Mouse (Mus musculus) spleen, embryonic (tissue): Measurements from ENCODE around the gene Med17.
"Not testable (repeated sequence)": the region's sequence is repeated elsewhere in the genome, so short reads cannot be mapped to it uniquely, and the experiment has no call there.

Experiments used
- CTCF ChIA-PET: fragments of 350-600 bp; sonication (Branson Sonifier 250); formaldehyde crosslinking; loops from one replicate; lab custom pipeline; 2022; lab: Charles Lee

The Med17 gene

DNA sequence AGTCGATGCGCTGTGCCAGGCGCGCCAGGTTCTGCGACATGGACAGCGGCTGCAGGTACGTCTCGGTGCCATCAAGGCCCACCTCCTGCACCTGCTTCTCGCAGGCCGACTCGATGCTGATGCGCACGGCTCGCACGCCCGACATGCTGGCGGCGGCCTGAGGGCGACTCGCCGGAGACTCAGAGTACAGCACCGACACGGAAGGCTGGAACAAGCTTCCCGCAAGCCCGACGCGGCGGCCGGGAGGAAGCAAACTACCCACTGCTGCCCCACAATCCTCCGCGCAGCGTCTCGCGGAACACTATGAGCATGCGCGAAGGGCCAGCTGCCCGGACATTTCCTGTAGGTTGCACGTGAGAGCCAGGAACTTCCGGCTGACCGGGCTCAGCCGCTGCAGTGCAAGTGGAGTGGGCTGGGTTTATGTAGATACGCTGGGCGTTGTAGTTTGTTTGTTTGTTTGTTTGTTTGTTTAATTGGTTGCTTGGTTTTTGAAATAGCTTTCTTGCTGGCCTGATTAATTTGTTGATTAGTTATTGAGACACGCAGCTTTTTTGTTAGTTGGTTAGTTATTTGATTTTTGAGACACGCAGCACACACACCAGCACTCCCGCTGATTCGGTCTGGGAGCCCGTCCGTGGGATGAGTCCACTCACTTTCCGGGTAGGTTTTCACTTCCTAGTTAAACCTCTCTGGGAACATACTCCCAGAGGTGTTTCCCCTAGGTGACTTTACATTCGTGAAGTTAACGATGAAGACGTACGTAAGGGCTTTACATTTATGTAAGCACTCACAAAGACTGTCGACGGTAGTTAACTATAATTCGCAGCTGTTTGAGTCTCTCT, at the start of gene Med17:
Gene Med17, minus strand, starts transcription at position 283 of the 842 bp plus-strand sequence.
- CTCF ChIA-PET = interaction anchor here (0.7 kb wide), 1 partner anchor 27 kb away, joined by 4 read pairs; the partner anchor contains the start of gene 4931406C07Rik

DNA sequence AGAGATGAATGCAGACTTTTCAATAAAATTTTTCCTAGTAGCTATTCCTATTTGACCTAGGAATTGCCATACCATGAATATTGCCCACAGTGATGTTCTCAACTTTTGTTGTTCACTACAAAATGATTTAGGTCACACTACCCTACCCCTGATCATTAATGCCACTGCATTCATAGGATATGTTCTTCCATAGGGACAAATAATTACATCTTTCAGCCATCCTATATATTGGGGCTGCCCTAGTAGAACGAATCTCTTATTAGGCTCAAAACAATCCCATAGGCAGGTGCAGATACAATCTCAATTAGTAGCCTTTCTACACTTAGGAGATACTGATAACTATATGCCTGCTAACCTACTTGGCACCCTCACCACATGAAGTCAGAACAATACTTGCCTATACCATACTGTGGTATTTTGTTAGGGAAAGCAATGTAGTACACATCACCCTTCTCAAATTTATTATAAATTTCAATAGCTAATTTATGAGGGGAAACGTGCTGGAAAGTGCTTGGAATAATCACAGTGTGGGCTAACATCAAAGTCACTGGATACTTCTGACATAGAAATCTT, 38.5 kb upstream of the Med17 start:
- CTCF ChIA-PET = no interaction called here

DNA sequence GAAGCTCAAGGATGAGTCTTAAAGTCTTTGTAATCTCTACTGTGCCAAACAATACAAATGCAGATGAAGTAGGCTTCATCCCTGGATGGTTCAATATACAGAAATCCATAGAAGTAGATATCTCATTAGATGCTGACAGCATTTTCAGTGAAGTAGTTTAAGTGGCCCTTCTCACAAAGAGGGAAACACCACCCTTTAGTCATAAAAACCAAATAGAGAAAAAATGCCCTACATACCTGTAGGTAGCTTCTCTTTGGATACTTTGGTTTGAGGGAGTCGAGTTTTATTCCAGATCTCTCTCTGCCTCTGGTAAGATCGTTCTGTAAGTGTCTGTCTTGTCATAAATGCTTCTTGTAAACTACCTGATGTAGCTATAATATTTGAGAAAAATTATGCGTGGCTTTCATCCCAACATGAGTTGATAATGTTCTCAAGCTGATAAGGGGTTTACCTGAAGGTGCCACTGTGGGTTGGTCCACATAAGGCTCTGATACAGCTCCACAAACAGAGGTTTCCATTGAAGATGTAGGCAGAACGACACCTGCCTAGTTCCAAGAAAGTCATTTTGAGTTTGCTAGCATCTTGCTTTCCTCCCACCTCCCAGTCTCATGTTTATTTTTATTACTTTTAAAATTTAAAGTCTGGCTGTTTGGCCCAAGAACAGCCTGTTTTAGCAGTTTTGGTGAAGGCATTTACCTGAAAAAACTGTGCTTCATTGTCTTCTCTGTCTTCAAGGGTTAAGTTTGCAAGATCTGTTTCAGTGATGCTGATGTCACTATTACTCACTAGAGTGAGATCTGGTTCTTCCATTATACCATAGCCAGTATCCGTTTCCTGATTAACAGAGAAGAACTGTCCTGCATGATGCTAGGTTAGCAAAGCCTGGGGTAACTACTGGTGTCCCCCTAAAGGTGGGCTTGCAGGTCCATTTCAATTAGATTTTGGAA, 37.8 kb upstream of the Med17 start:
- CTCF ChIA-PET = no interaction called here

DNA sequence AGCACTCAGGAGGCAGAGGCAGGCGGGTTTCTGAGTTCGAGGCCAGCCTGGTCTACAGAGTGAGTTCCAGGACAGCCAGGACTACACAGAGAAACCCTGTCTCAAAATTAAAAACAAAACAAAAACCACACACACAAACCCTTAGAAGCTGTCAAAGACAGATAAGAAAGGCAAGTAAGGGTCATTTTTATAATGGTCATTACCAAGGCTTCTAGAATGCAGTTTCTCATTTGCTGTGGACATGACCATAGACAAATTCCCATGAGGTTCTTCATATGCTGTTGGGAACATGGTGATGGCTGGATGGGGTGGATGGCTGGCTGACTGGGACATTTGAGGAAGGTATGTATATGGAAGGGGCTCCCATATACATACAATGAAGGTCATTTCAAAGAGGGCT, 36.6 kb upstream of the Med17 start:
- CTCF ChIA-PET = not testable (repeated sequence)

DNA sequence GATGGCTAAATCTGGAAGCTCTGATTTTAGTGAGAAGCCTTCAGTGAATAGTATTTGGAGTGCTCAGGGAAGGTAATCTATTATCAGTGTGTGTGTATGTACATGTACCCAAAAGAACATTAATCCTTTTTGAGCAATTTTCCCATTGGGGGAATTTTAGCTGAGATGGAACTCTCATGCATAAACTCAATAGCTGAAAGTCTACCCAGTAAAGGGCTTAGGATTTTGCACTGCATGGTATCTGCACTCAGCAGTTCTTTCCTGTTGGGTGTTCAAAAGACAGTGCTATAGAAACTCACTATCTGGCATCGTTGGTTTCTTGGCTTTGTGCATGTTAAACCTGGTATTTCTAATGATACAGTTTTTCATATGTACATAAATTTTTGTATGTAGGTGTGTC, 34.9 kb upstream of the Med17 start:
- CTCF ChIA-PET = no interaction called here

DNA sequence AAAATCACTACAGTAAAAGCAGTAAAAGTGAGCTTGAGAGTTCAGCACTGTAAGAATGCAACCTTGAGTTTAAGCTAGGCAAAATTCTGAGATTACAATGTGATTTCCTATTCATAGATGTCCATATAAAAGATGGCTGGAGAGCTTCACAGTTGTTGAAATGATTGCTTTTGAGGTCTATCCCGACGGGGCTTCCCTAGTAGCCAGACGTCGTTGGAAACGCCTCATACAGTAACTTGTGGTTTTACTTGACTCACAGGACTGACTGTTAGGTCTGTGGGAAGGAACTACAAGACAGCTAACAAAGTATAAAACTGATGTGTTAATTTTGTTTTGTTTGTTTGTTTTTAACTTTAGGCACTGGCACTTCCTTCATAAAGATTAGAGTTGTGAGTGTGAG, 33.9 kb upstream of the Med17 start:
- CTCF ChIA-PET = no interaction called here

DNA sequence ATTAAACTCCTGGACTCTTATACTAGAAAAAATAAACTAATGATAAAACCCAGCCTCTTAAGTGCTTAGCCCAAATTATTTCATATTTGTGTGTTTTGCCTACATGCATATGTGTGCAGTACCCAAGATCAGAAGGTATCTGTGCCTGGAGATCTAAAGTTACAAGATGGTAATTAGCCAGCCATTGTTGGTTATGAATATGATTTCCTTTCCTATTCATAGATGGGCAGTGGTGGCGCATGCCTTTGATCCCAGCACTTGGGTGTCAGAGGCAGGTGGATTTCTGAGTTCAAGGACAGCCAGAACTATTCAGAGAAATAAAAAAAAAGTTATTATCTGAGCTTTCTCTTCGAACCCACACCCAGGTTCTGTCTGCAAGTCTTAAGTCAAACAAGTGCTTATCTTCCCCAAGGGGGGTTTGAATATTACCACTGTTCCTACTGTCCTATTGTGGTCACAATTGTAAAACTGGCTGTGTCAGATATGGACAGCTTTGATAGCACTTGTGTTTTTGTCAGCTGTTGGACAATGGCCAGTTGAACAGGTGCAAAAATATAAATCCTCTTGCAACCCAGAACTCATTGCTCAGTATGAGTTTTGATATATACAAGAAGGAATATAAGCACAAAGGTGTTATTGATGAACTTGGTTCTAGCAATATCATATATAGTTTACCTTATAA, 32.5 kb upstream of the Med17 start:
- CTCF ChIA-PET = no interaction called here

DNA sequence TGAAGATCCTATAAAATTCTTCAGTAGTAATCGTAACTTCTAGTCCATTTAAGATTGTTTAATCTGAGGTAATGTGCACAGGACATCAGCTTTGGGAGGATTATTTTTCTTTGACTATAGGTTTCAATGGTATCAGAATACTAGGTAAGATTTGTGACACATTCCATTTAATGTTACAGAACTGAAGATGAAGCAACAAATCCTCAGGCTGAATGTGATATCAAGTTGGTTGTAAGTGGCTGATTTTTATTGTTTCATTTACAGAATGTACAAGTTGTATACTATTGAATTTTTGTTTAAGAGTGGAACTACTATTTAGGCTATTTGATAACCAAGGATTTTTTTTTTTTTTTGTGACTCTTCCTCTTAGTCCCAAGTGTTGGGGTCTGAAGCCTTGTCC, 30.4 kb upstream of the Med17 start:
- CTCF ChIA-PET = no interaction called here

DNA sequence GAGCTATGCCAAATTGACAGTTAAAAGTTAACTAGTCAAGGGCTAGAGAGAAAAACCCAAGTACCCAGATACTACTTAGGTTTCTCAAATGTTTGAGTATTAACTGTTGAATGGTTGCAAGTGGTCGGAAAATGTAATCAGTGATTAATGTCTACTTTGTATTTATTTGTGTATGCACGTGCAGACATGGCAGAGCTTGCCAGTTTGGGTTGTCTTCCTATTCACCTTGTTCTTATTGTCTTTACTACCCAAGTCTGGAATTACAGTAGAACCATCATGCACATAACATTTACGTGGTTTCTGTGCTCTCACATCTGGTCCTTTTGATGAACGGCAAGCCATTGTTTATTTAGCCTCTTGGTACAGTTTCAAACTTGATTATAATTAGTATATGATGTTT, 29.7 kb upstream of the Med17 start:
- CTCF ChIA-PET = no interaction called here

DNA sequence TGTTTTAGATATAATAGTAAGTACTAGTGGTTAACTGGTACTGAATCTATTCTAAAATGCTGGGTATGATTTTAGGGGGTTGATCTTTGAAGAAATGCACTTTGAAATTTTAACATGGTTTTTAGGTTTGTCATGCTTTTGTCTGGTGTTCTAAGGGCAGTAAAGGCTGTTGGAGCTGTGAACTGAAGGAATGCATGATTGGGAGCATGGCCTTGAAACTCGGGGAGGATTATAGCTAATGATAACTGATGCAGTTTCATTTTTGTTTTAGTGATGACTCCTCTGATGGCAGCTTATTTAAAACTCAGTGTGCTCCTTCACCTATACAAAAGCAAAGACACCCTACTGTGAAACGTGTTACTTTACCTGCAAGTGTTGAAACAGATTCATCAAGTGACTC, 28.5 kb upstream of the Med17 start:
- CTCF ChIA-PET = no interaction called here

DNA sequence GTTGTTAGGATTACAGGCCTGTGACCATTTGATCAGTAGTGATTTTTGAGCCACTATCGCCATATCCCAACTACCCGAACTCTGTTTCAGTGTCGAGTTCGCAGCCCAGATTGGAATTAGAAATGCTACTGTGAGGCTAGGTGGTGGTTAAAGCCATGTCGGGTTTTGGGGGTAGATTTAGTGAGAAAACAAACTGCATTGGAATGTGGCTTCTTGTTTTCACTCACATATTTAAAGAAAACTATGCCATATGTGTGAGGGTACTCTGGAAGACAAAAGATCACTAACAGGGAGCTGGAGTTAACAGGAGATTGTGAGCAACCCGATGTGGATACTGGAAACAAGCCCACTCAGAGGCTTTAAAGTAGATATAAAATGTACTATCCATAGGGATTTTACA, 27.5 kb upstream of the Med17 start:
- CTCF ChIA-PET = interaction anchor here (0.8 to 1.1 kb wide), 2 partner anchors 28 to 247 kb away, joined by 3 to 4 read pairs; partner anchors contain the start of gene Med17

DNA sequence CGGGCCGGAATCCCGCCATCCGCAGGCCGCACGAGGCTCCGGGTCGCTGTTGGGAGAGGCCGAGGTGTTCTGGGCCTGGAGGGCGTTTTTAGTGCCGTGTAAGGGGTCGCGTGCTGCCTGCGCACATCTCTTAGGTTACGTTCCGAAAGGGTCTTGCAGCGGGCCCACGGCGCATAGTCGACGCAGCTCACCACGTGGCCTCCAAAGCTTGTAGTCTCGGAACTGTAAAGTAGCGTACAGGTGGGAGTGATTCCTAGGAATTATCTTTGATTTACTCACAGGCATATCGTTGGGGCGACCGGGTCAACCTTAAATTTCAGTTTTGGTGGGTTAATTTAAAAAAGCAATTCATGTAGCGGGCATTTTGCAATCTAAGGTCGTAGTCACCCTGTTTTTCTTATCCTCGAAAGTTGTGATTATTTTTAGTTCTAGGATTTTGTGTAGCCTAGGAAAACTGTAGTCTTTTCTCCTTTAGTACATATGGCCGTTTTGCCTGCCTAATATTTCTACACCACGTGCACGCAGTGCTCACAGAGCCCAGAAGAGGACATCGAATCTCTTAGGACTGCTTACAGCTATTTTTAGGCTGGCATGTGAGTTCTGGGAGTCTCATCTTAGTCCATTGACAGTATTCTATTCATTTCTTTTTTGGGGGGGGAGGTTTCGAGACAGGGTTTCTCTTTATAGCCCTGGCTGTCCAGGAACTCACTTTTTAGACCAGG, 26.8 kb upstream of the Med17 start, which contains the start of gene 4931406C07Rik:
Gene 4931406C07Rik, minus strand, starts transcription at position 51 of the 722 bp plus-strand sequence.
- CTCF ChIA-PET = interaction anchor here (0.8 to 1.1 kb wide), 2 partner anchors 27 to 246 kb away, joined by 3 to 4 read pairs; partner anchors contain the start of gene Med17

DNA sequence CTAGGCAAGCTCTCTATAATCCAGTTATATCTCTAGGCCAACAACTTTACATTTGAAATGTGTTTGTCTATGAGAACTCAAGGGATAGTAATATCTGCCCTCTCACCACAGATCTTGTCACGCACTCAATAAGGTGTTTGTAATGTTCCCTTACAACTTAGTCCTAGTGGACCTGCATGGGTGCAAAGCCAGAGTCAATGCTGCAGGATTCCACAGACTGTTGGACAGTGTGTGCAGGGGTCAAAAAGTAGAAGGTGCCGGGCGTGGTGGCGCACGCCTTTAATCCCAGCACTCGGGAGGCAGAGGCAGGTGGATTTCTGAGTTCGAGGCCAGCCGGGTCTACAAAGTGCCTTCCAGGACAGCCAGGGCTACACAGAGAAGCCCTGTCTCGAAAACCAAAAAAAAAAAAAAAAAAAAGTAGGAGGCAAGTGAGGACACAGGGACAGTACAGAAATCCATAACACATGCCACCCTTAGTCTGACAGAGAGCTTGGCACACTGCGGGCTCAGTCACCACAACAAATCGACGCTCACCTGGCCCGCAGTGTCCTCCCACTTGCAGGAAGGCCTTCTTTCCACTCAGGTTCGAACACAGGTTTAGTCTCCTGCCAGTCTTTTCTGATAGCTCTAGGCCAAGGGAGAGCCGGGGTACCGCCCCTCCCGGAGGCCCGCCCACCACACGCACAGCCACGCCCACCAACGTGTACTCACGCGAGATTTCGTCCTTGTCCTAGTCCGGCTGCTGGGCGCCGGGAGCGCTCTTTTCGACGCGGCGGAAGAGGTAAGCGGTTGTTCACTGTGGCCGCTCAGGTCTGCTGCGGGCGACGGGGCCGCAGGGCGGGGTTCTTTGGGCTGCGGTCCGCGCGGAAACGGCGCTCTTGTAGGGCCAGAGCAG, 26.0 kb upstream of the Med17 start, which contains the start of gene Taf1d:
Gene Taf1d, plus strand, starts transcription at position 712 of the 895 bp plus-strand sequence.
- CTCF ChIA-PET = interaction anchor here (1.1 kb wide), 1 partner anchor 26 kb away, joined by 4 read pairs; the partner anchor contains the start of gene Med17

DNA sequence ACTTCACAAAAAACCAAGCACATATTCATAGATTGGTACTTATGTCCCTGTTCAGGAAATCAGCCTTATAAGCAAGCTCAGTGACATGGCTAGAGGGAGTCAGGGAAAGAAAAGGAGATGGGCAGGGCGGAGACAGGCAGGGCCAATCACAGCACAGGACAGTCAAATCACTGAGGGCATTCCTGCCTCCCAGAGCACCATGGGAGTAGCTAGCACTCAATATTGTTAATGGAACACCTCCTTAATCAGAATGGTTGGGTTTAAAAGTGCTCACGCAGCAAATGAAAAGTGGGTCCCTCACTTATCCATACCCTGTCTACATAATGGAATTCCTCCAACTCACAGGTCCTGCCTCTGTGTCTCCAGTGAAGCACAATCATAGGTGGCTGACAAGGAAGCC, 23.1 kb upstream of the Med17 start:
- CTCF ChIA-PET = no interaction called here

DNA sequence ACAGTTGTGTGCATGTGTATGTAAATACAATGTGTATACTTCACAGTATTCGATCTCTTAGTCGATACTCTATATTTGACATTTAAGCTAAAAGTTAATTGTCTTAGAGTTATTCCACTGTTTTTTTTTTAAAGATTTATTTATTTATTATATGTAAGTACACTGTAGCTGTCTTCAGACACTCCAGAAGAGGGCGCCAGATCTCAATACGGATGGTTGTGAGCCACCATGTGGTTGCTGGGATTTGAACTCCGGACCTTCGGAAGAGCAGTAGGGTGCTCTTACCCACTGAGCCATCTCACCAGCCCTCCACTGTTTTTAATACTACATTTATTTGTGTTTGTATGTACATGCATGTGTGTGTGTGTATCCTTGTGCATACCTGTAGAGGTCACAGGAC, 22.3 kb upstream of the Med17 start:
- CTCF ChIA-PET = not testable (repeated sequence)

DNA sequence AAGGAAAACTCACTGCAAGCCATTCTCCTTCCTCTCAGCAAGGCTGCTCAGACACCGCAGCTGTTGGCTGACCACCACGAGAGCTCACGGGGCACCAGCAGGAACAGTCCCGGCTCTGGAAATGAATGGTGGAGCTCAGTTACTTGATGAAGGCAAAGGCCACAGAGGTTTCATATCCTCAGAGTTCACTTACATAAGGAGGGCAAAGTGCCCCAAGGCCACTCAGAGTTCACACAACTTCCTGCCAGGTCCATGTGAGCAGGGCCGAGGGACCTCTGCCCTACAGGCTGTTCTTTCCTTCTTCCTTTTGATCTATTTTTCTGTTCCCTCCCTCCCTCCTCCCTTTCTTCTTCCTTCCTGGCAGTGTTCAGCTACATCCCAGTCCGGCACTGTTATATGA, 21.7 kb upstream of the Med17 start:
- CTCF ChIA-PET = no interaction called here

DNA sequence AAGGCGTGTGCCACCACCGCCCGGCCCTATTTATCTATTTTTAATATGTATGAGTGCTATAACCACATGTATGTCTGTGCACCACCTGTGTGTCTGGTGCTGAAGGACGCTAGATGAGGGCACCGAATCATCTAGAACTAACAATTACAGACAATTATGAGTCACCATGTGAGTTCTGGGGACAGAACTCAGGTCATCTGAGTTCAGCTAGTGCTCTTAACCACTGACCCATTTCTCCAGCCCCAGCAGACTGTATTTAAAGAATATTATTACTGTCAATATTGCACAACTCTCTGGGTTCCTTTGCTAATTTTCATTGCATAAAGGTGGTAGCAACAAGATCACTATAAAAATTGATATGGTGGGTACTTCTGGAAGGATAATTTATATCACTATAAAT, 20.3 kb upstream of the Med17 start:
- CTCF ChIA-PET = no interaction called here

DNA sequence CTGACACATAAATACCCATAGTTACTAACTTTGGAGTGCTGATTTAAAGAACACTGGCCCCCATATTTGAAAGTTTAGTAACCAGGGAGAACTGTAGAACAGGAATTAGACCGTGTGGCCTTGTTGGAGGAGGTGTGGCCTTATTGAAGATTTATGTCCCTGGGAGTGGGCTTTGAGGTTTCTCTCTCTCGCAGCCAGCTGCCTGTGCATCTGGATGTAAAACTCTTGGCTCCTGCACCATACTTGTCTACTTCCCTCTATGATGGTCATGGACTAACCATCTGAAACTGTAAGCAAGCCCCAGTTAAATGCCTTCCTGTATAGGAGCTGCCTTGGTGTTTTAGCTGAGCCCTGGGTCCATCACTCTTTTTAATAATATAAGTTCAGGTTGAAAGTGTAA, 18.7 kb upstream of the Med17 start:
- CTCF ChIA-PET = no interaction called here

DNA sequence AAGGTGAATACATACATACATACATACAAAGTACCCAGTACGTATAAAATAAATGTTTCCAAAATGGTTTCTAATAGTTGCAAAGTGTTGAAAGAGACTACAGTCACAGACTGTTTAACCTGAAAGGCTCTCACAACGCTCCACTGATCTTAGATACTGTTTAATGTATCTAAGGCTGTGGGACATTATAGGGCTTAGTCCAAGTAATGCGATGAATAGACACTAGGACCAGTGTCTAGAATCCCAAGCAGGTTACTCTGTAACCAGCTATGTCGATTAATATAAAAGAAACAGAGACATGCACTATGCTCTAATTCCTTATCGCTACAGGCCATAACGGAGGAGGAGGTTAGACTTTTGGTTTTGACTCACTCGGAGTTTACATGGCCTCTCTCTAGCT, 17.4 kb upstream of the Med17 start:
- CTCF ChIA-PET = no interaction called here
